Mouse (Mus musculus) brain, embryonic 14.5 days (tissue): Measurements from ENCODE around the gene Numa1. TPM values are rescaled to one million over a fixed set of nuclear protein-coding genes. Genes with fewer than 3 reads are reported as not detected.
A peak's percentile ranks its signal among the peaks of the same experiment; 100 is the strongest.

ENCODE experiments used
- DNase-seq: peaks from one replicate; pipeline ENCODE4 v3.0.0-alpha.2; 2011; ENCODE audit warnings: low read depth
- CTCF ChIP-seq: fragments of 200-500 bp; IDR thresholded peaks from 2 replicates; pipeline ENCODE4 v1.5.1; 2012; ENCODE audit warnings: inconsistent platforms, mild to moderate bottlenecking, moderate library complexity, borderline replicate concordance; ENCODE audit not compliant: insufficient read depth, insufficient read length; ENCODE audit errors: extremely low read depth
- POLR2A ChIP-seq: fragments of 200-500 bp; IDR thresholded peaks from 2 replicates; pipeline ENCODE4 v1.6.1; 2012; ENCODE audit warnings: mild to moderate bottlenecking, inconsistent platforms, borderline replicate concordance; ENCODE audit not compliant: poor library complexity, insufficient read depth, insufficient read length, severe bottlenecking; ENCODE audit errors: extremely low read depth
- polyA plus RNA-seq: library from polyadenylated mRNA; depleted of rRNA; stranded (reverse); fragments of >200 nt; gene quantifications from 2 replicates; pipeline ENCODE4 v1.2.3, GENCODE M21; 2012; rRNA removed

Numa1 gene
- polyA plus RNA-seq: 72.1 and 104 TPM in 2 replicates

GRCm38 (mm10) chr7:101933751-101934240 is at the start of gene Numa1, which contains the start of gene Lrrc51:
TSS of gene Numa1 (plus strand) at chr7:101934111.
TSS of gene Lrrc51 (minus strand) at chr7:101933895.
- peak; percentile 99 for DNase-seq
- no peak for TF ChIP-seq CTCF
- TF ChIP-seq POLR2A: 0 out of 2 replicates have a peak, but pooled peaks have one; percentile 32

- no peak for TF ChIP-seq CTCF
- TF ChIP-seq POLR2A: no peak
- DNase-seq: no peak
These were observed 49.8 kb upstream of the Numa1 start for GRCm38 (mm10) chr7:101884160-101884559.

- TF ChIP-seq CTCF (no peak), POLR2A (no peak)
- no peak for DNase-seq
These were observed 47.6 kb upstream of the Numa1 start for GRCm38 (mm10) chr7:101886274-101886673.

- TF ChIP-seq POLR2A (no peak), CTCF (no peak)
- DNase-seq: no peak
These were observed 45.5 kb upstream of the Numa1 start for GRCm38 (mm10) chr7:101888460-101888859.

GRCm38 (mm10) chr7:101895695-101896094 is 38.2 kb upstream of the Numa1 start:
- TF ChIP-seq CTCF (no peak), POLR2A (no peak)

GRCm38 (mm10) chr7:101896104-101897066 is 37.5 kb upstream of the Numa1 start:
- TF ChIP-seq POLR2A (0 out of 2 replicates have a peak, but pooled peaks have one; percentile 33), CTCF (no peak)
- peak; percentile 100 for DNase-seq

More at GRCm38 (mm10) chr7:101895695-101896094, 38.2 kb upstream of the Numa1 start:
- DNase-seq: no peak

- no peak for DNase-seq
These were observed 33.4 kb upstream of the Numa1 start for GRCm38 (mm10) chr7:101900331-101901097.

GRCm38 (mm10) chr7:101901969-101902368 is 31.9 kb upstream of the Numa1 start:
- no peak for DNase-seq
- TF ChIP-seq CTCF: no peak
- no peak for TF ChIP-seq POLR2A

More at GRCm38 (mm10) chr7:101900331-101901097, 33.4 kb upstream of the Numa1 start:
- TF ChIP-seq POLR2A (no peak), CTCF (no peak)

GRCm38 (mm10) chr7:101902846-101903245 is 31.1 kb upstream of the Numa1 start:
- TF ChIP-seq CTCF (no peak), POLR2A (no peak)
- DNase-seq: no peak

- peak; percentile 100 for DNase-seq
- TF ChIP-seq CTCF: peak; percentile 11; the same call in 1 of the 2 replicates
- peak; percentile 75; the same call in 1 of the 2 replicates for TF ChIP-seq POLR2A
These were observed 28.2 kb upstream of the Numa1 start, which contains the start of gene Lamtor1 for GRCm38 (mm10) chr7:101905561-101906286. TSS of gene Lamtor1 (plus strand) at chr7:101905904.
